Mouse (Mus musculus) kidney, embryonic 14.5 days (tissue): ENCODE data around the gene Nudt8. TPM values are rescaled to one million over a fixed set of nuclear protein-coding genes. Genes with fewer than 3 reads are reported as not detected.
"Not testable (repeated sequence)": the region's sequence is repeated elsewhere in the genome, so short reads cannot be mapped to it uniquely, and the experiment has no call there.

Experiments used
- ATAC-seq: fragments of 200-750 bp; cut with Nextera tagmentation; 2 replicates; pipeline ENCODE4 v1.8.0; 2017; ENCODE audit warnings: moderate number of reproducible peaks, mild to moderate bottlenecking, moderate TSS enrichment, moderate library complexity; ENCODE audit not compliant: low FRiP score, low TSS enrichment
- H3K27ac ChIP-seq: fragments of 300-500 bp; sonication (generic); 2 replicates; pipeline ENCODE4 v1.5.1; 2014; ENCODE audit warnings: low read depth, mild to moderate bottlenecking, low read length, moderate library complexity, mixed read lengths
- H3K27me3 ChIP-seq: fragments of 300-500 bp; sonication (generic); 2 replicates; pipeline ENCODE4 v1.6.1; 2014; ENCODE audit warnings: mild to moderate bottlenecking, low read length; ENCODE audit not compliant: control insufficient read depth, insufficient read depth
- H3K36me3 ChIP-seq: fragments of 300-500 bp; sonication (generic); 2 replicates; pipeline ENCODE4 v1.6.1; 2014; ENCODE audit warnings: low read length, mixed read lengths; ENCODE audit not compliant: control insufficient read depth, insufficient read depth
- H3K4me1 ChIP-seq: fragments of 300-500 bp; sonication (generic); 2 replicates; pipeline ENCODE4 v1.6.1; 2014; ENCODE audit warnings: low read length, mixed read lengths; ENCODE audit not compliant: control insufficient read depth, insufficient read depth
- H3K4me2 ChIP-seq: fragments of 300-500 bp; sonication (generic); replicated peaks from 2 replicates; pipeline ENCODE4 v1.6.1; 2014; ENCODE audit warnings: low read depth, mild to moderate bottlenecking, low read length
- H3K4me3 ChIP-seq: fragments of 300-500 bp; sonication (generic); 2 replicates; pipeline ENCODE4 v1.5.1; 2014; ENCODE audit warnings: mild to moderate bottlenecking, low read length
- H3K9ac ChIP-seq: fragments of 300-500 bp; sonication (generic); 2 replicates; pipeline ENCODE4 v1.6.1; 2014; ENCODE audit warnings: low read depth, mild to moderate bottlenecking, low read length, moderate library complexity
- H3K9me3 ChIP-seq: fragments of 300-500 bp; sonication (generic); 2 replicates; pipeline ENCODE4 v1.6.1; 2016; ENCODE audit warnings: low read length; ENCODE audit not compliant: control insufficient read depth
- WGBS: fragments of 180-500 bp; shearing (Covaris S2); extraction: QIAGEN DNeasy Blood & Tissue Kit; methylation state at CpG from one replicate; pipeline ENCODE4 v1.1.7; 2014; 5-methylcytosine and 5-hydroxymethylcytosine counted together
- polyA plus RNA-seq: library from polyadenylated mRNA; unstranded; fragments of >200 nt; fragmentation: Nextera tagmentation; extraction: Ambion mirVana; gene quantifications from 2 replicates; pipeline ENCODE4 v1.2.1, GENCODE M21; 2014

Nudt8 gene
- polyA plus RNA-seq = 37.6 and 38.5 TPM in 2 replicates

GRCm38 (mm10) chr19:4000119-4000900, at the start of gene Nudt8, which contains the start of gene Gm49405:
Gene Nudt8, plus strand, starts transcription at chr19:4000580.
Gene Gm49405, plus strand, starts transcription at chr19:4000626.
- peak within 1 kb of the TSS; percentile 76 for H3K4me3 ChIP-seq
- H3K4me2 ChIP-seq = peak within 1 kb of the TSS; percentile 92
- peak within 1 kb of the TSS; percentile 93 for H3K27ac ChIP-seq
- peak within 1 kb of the TSS; percentile 85 for H3K9ac ChIP-seq
- peak; percentile 91 for ATAC-seq
- H3K4me1 ChIP-seq = peaks cover 32% of the 10 kb centered on the region
- 0% methylated on average over 64 of the region's 64 CpGs for WGBS
- no peaks in the 10 kb centered on the region for H3K27me3 ChIP-seq
- no peaks in the 10 kb centered on the region for H3K9me3 ChIP-seq
- H3K36me3 ChIP-seq = no peaks in the 10 kb centered on the region

- H3K9ac ChIP-seq = no peak overlapping the region
- no peak overlapping the region for H3K4me2 ChIP-seq
- no peak overlapping the region for H3K4me3 ChIP-seq
- no peaks in the 10 kb centered on the region for H3K4me1 ChIP-seq
- no peaks in the 10 kb centered on the region for H3K27me3 ChIP-seq
- no peak overlapping the region for H3K27ac ChIP-seq
- H3K9me3 ChIP-seq = no peaks in the 10 kb centered on the region
- H3K36me3 ChIP-seq = no peaks in the 10 kb centered on the region
- no peak for ATAC-seq
Observed at GRCm38 (mm10) chr19:3951461-3951860, 48.9 kb upstream of the Nudt8 start.

GRCm38 (mm10) chr19:3952099-3952498, 48.3 kb upstream of the Nudt8 start:
- no peak overlapping the region for H3K27ac ChIP-seq
- H3K4me3 ChIP-seq = no peak overlapping the region
- H3K9ac ChIP-seq = no peak overlapping the region
- H3K9me3 ChIP-seq = no peaks in the 10 kb centered on the region
- no peak for ATAC-seq
- no peaks in the 10 kb centered on the region for H3K4me1 ChIP-seq
- H3K36me3 ChIP-seq = no peaks in the 10 kb centered on the region
- no peaks in the 10 kb centered on the region for H3K27me3 ChIP-seq
- WGBS = 46% methylated on average over 1 of the region's 1 CpGs
- H3K4me2 ChIP-seq = no peak overlapping the region

- Histone ChIP-seq H3K27ac (no peak overlapping the region), H3K4me1 (no peaks in the 10 kb centered on the region), H3K4me2 (no peak overlapping the region), H3K9me3 (no peaks in the 10 kb centered on the region), H3K36me3 (no peaks in the 10 kb centered on the region), H3K4me3 (no peak overlapping the region), H3K9ac (no peak overlapping the region), H3K27me3 (no peaks in the 10 kb centered on the region)
- ATAC-seq = no peak
- WGBS = 61% methylated on average over 3 of the region's 3 CpGs
Observed at GRCm38 (mm10) chr19:3955033-3955432, 45.3 kb upstream of the Nudt8 start.

DNA sequence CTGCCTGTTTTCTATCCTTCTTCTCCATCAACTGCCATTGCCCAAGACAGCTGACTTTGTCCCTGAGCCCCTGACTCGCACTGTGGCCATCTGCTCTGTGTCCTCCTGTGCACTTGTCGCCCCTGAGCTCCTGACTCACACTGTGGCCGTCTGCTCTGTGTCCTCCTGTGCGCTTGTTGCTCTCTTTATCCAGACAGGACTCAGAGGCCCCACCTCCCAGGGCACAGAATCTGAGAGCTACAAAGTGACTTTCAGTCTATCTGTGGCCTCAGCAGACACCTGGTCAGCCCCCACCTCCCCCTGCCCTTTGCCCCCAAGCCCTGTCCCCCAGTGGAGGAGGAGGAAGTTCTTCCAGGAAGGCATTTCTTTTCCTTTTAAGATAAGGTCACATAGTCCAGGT, 44.6 kb upstream of the Nudt8 start:
- 37% methylated on average over 4 of the region's 4 CpGs for WGBS
- no peaks in the 10 kb centered on the region for H3K36me3 ChIP-seq
- ATAC-seq = no peak
- H3K9me3 ChIP-seq = no peaks in the 10 kb centered on the region
- no peaks in the 10 kb centered on the region for H3K27me3 ChIP-seq
- H3K9ac ChIP-seq = no peak overlapping the region
- no peak overlapping the region for H3K27ac ChIP-seq
- no peak overlapping the region for H3K4me3 ChIP-seq
- H3K4me1 ChIP-seq = no peaks in the 10 kb centered on the region
- H3K4me2 ChIP-seq = no peak overlapping the region

- H3K4me1 ChIP-seq, H3K9ac ChIP-seq, H3K9me3 ChIP-seq, H3K27me3 ChIP-seq, H3K4me3 ChIP-seq, H3K4me2 ChIP-seq, ATAC-seq, H3K27ac ChIP-seq, H3K36me3 ChIP-seq: not testable (repeated sequence)
- WGBS = 72% methylated on average over 5 of the region's 5 CpGs
Observed at GRCm38 (mm10) chr19:3957296-3958036, 42.9 kb upstream of the Nudt8 start.

DNA sequence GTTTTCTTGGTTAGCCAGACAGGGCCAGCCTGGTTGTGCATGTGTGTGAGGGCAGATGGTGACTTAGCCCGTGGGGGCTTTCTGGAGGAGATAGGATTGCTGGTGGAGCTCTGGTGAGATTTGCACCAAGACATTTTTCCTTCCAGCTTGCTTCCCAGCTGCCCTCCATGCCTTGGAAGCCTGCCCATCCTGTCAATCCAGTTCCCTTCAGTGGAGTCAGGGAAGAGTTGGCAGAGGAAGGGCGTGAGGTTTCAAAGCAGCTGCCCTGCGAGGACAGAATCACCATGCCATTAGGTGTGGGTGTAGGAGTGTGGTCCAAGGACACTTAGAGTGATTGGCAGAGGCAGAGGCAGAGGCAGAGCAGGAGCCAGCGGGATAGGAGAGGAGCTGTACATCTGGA, 41.9 kb upstream of the Nudt8 start, which contains the start of gene Aldh3b3:
Gene Aldh3b3 (plus strand): TSS at position 176 of the 400 bp plus-strand sequence.
- Histone ChIP-seq H3K27ac (no peak within 1 kb of the TSS), H3K4me2 (no peak within 1 kb of the TSS), H3K4me3 (no peak within 1 kb of the TSS), H3K36me3 (no peaks in the 10 kb centered on the region), H3K9me3 (no peaks in the 10 kb centered on the region), H3K9ac (no peak within 1 kb of the TSS), H3K4me1 (no peaks in the 10 kb centered on the region), H3K27me3 (no peaks in the 10 kb centered on the region)
- 74% methylated on average over 4 of the region's 4 CpGs for WGBS
- ATAC-seq = no peak

GRCm38 (mm10) chr19:3959030-3959429, 41.4 kb upstream of the Nudt8 start:
- Histone ChIP-seq H3K9me3 (no peaks in the 10 kb centered on the region), H3K9ac (no peak overlapping the region), H3K4me1 (no peaks in the 10 kb centered on the region), H3K27ac (no peak overlapping the region), H3K4me3 (no peak overlapping the region), H3K36me3 (no peaks in the 10 kb centered on the region), H3K27me3 (no peaks in the 10 kb centered on the region), H3K4me2 (no peak overlapping the region)
- no peak for ATAC-seq

DNA sequence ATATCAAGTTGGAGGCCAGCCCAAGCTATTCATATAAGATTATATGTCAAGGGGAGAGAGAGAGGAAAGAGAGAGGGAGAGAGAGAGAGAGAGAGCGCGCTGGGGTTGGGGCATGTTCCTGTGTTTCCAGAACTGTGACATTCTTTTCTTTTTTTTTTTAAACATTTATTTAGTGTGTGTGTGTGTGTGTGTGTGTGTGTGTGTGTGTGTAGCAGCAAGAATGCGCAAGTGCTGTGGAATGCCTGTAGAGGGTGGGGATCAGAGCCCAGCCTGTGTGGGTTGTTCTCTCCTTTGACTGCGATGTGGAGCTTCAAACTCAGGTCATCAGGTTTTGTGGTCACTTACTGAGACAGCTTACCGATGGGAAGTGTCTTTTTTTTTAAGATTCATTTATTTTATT, 40.2 kb upstream of the Nudt8 start:
- no peak overlapping the region for H3K27ac ChIP-seq
- no peak overlapping the region for H3K9ac ChIP-seq
- H3K36me3 ChIP-seq = no peaks in the 10 kb centered on the region
- H3K4me1 ChIP-seq = no peaks in the 10 kb centered on the region
- no peaks in the 10 kb centered on the region for H3K27me3 ChIP-seq
- no peaks in the 10 kb centered on the region for H3K9me3 ChIP-seq
- no peak for ATAC-seq
- WGBS = 86% methylated on average over 5 of the region's 5 CpGs
- no peak overlapping the region for H3K4me2 ChIP-seq
- H3K4me3 ChIP-seq = no peak overlapping the region
